Mouse (Mus musculus) naive thymus-derived CD4-positive, alpha-beta T cell, adult 5 months (primary cell): ENCODE data around the gene Gprasp2. TPM values are rescaled to one million over a fixed set of nuclear protein-coding genes. Genes with fewer than 3 reads are reported as not detected.

Source experiments
- polyA plus RNA-seq: library from polyadenylated mRNA; unstranded; fragments of 100-300 nt; shearing (Covaris generic); gene quantifications from one replicate; pipeline ENCODE4 v1.2.1, GENCODE M21; 2017

Gprasp2 gene
- polyA plus RNA-seq: 15.1 TPM

GRCm38 (mm10) chrX:135838521-135839360 lies at the start of gene Gprasp2:
Gene Gprasp2, plus strand, starts transcription at chrX:135839034.

DNA sequence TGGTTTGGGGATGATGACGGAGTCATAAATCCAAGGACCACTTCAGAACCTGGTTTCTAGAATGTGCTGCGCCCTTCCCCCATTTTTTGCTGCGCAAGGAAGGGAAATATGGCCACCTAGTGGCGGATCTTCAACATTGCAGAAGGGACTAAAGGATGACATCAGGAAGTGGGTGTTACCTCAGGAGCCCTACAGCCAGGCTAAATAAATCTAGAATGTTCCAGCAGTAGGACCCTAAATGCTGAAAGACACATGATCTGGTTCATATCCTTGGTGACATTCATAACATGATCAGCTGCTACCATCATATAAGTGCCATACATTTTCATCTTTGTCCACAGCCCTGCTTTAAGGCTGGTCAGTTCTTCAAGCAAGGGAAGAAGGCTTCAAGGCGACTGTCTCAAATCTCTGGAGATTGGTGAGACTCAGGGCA lies 41.6 kb upstream of the Gprasp2 start, which contains the start of gene Bhlhb9:
Bhlhb9 (plus strand) TSS at position 383 of the 433 bp plus-strand sequence.

Other genes starting within 250 kb of the Gprasp2 start
- gene Nxf7, start 240.3 kb upstream of the Gprasp2 start, polyA plus RNA-seq: not detected
- not detected for gene Prame, start 211.3 kb upstream of the Gprasp2 start, polyA plus RNA-seq
- gene Tcp11x2, start 145.2 kb upstream of the Gprasp2 start, polyA plus RNA-seq: not detected
- gene Tmsb15a, start 113.8 kb upstream of the Gprasp2 start, polyA plus RNA-seq: not detected
- 28.6 TPM for gene Armcx5, start 96.3 kb upstream of the Gprasp2 start, polyA plus RNA-seq
- gene Gprasp1, start 96.3 kb upstream of the Gprasp2 start, polyA plus RNA-seq: 43.7 TPM
- 21.0 TPM for gene Bhlhb9, start 41.4 kb upstream of the Gprasp2 start, polyA plus RNA-seq
- gene Arxes2, start 154.8 kb downstream of the Gprasp2 start, polyA plus RNA-seq: 1.8 TPM
- gene Arxes1, start 194.3 kb downstream of the Gprasp2 start, polyA plus RNA-seq: not detected
- gene Bex2, start 229.2 kb downstream of the Gprasp2 start, polyA plus RNA-seq: 0.41 TPM
- not detected for gene Nxf3, start 246.2 kb downstream of the Gprasp2 start, polyA plus RNA-seq